Mouse (Mus musculus) midbrain, embryonic 10.5 days (tissue): ENCODE data around the gene Dync2li1. TPM values are rescaled to one million over a fixed set of nuclear protein-coding genes. Genes with fewer than 3 reads are reported as not detected.
A peak's percentile ranks its signal among the peaks of the same experiment; 100 is the strongest.

Experiments used
- DNase-seq: peaks from one replicate; pipeline ENCODE4 v3.0.0-alpha.2; 2017; ENCODE audit warnings: low spot score
- H3K27ac ChIP-seq: fragments of 300-500 bp; sonication (generic); replicated peaks from 2 replicates; pipeline ENCODE4 v1.5.1; 2016; ENCODE audit warnings: mild to moderate bottlenecking
- H3K27me3 ChIP-seq: fragments of 300-500 bp; sonication (generic); 2 replicates; pipeline ENCODE4 v1.6.1; 2016; ENCODE audit warnings: low read depth, mild to moderate bottlenecking; ENCODE audit not compliant: poor library complexity, severe bottlenecking
- H3K36me3 ChIP-seq: fragments of 300-500 bp; sonication (generic); 2 replicates; pipeline ENCODE4 v1.6.1; 2016; ENCODE audit warnings: mild to moderate bottlenecking, moderate library complexity
- H3K4me1 ChIP-seq: fragments of 300-500 bp; sonication (generic); 2 replicates; pipeline ENCODE4 v1.6.1; 2016
- H3K4me3 ChIP-seq: fragments of 300-500 bp; sonication (generic); 2 replicates; pipeline ENCODE4 v1.5.1; 2016; ENCODE audit warnings: mild to moderate bottlenecking, moderate library complexity
- H3K9me3 ChIP-seq: fragments of 300-500 bp; sonication (generic); replicated peaks from 2 replicates; pipeline ENCODE4 v1.6.1; 2016; ENCODE audit warnings: mild to moderate bottlenecking
- WGBS: fragments of 180-500 bp; shearing (Covaris S2); methylation state at CpG from one replicate; pipeline ENCODE4 v1.1.7; 2016; 5-methylcytosine and 5-hydroxymethylcytosine counted together
- polyA plus RNA-seq: library from polyadenylated mRNA; unstranded; fragments of >200 nt; fragmentation: Nextera tagmentation; extraction: Ambion mirVana; gene quantifications from 2 replicates; pipeline ENCODE4 v1.2.1, GENCODE M21; 2016

The Dync2li1 gene
- polyA plus RNA-seq, 1 experiment from 2014 or later, result 30.9 TPM

DNA sequence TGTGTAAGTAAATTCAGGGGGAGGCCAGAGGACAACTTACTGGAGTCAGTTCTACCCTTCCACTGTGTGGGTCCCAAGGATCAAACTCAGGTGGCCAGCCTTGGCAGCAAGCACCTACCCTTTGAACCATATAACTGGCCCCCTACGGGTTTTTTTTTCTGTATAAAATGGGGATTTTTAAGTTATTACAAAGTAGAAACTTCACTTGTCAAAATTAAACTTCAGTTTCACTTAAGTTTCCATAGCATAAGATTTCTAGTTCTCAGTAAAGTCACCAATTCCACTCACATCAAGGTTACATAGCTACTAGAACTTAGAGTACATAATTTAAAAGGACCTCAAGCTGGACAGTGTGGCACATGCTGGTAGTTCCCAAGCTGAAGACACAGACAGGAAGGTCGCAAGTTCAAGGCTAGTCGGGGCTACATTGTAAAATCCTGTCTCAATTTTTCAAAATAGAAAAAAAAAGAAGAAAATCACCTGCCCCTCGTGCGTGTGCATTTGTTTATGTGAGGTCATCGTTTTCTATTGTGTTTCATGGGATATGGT is 9.7 kb upstream of the Dync2li1 start:
- H3K9me3 ChIP-seq, result peaks cover 9% of the 10 kb centered on the region
- 91% methylated on average over 6 of the region's 6 CpGs for WGBS
- H3K4me1 ChIP-seq, result peaks cover 13% of the 10 kb centered on the region
- no peaks in the 10 kb centered on the region for H3K27me3 ChIP-seq
- DNase-seq, result no peak
- H3K4me3 ChIP-seq, result no peak overlapping the region
- H3K36me3 ChIP-seq, result peaks cover 33% of the 10 kb centered on the region
- H3K27ac ChIP-seq, result no peak overlapping the region

DNA sequence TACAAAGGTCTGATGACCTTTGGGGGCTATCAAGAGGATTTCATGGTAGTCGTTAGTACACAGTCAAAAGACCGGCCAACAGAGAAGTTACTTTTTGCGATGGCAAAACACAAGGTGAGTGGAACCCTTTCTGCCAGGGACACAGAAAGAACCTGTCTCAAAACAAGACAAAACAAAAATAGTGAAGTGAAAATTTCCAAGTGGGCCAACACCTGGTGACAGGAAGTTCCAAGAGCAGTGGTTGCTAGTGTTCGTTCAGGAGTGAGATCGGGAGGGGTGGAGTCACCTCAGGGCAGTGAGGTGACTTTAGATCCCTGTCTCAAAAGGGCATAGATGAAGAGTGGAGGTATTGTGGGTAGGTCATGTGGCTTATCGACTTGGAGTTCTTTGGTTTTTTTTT is 8.3 kb upstream of the Dync2li1 start:
- Histone ChIP-seq H3K9me3 (peaks cover 9% of the 10 kb centered on the region), H3K36me3 (peaks cover 22% of the 10 kb centered on the region), H3K4me1 (peaks cover 13% of the 10 kb centered on the region), H3K27me3 (no peaks in the 10 kb centered on the region), H3K4me3 (no peak overlapping the region), H3K27ac (no peak overlapping the region)
- 90% methylated on average over 6 of the region's 6 CpGs for WGBS
- no peak for DNase-seq

DNA sequence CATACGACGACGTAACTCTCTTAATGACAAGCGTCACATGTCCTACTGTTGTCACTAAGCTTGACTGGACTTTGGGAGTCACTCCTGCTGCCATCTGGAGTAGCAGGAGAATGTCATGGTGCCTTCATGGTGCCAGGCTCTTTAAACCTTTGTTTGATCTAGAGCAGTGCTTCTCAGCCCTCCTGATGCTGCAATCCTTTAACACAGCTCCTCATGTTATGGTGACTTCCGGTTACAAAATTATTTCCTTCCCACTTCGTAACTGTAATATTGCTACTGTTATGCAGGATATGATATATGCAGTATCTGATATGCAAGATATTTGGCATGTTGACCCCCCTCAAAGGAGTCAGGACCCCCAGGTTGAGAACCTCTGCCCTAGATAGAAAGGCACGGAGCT is 7.2 kb upstream of the Dync2li1 start:
- DNase-seq, result no peak
- WGBS, result 92% methylated on average over 7 of the region's 7 CpGs
- no peaks in the 10 kb centered on the region for H3K9me3 ChIP-seq
- H3K4me1 ChIP-seq, result peaks cover 13% of the 10 kb centered on the region
- peaks cover 11% of the 10 kb centered on the region for H3K36me3 ChIP-seq
- H3K27ac ChIP-seq, result no peak overlapping the region
- no peak overlapping the region for H3K4me3 ChIP-seq
- no peaks in the 10 kb centered on the region for H3K27me3 ChIP-seq

DNA sequence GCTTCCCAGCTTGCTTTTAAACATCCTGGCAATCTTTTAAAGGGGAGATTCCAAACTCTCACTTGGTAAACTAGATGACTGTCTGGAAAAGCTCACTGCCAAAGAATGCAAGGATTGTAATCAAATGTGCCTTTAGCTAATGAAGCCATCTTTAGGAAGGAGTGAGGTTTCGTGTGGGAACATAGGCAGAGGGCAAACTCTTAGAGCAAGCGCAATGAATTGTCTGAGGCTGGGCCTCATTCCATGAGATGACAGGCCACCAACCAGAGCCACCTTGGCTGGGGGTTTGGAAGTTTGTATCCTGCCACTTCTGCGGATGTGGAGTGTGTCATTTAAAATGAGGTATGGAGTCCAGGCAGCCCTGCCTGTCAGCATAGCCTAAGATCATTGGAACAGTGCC is 6.2 kb upstream of the Dync2li1 start:
- Histone ChIP-seq H3K4me3 (no peak overlapping the region), H3K4me1 (peaks cover 13% of the 10 kb centered on the region), H3K27me3 (no peaks in the 10 kb centered on the region), H3K9me3 (no peaks in the 10 kb centered on the region), H3K36me3 (peaks cover 1% of the 10 kb centered on the region; the same call in 1 of the 2 replicates), H3K27ac (no peak overlapping the region)
- 83% methylated on average over 3 of the region's 3 CpGs for WGBS
- no peak for DNase-seq

DNA sequence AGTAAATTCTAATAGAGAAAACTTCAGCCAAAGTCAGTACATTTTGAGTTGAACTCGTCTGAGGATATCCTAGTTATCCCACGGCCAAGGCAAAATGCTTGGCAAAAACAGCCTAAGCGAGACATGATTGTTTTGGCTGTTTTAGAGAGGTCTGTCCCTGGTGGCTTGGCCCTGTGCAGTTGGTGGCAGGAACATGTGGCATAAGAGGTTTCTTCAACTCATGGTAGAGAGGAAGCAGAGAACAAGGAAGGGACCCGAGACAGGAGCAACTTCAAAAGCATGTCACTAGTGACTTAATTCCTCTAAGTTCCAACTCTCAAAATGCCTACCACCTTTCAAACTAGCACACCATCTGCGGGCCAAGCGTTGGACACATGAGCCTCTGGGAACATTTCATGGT is 5.7 kb upstream of the Dync2li1 start:
- no peaks in the 10 kb centered on the region for H3K27me3 ChIP-seq
- DNase-seq, result no peak
- no peak overlapping the region for H3K27ac ChIP-seq
- no peaks in the 10 kb centered on the region for H3K36me3 ChIP-seq
- no peaks in the 10 kb centered on the region for H3K9me3 ChIP-seq
- peaks cover 13% of the 10 kb centered on the region for H3K4me1 ChIP-seq
- H3K4me3 ChIP-seq, result no peak overlapping the region
- 88% methylated on average over 6 of the region's 6 CpGs for WGBS

DNA sequence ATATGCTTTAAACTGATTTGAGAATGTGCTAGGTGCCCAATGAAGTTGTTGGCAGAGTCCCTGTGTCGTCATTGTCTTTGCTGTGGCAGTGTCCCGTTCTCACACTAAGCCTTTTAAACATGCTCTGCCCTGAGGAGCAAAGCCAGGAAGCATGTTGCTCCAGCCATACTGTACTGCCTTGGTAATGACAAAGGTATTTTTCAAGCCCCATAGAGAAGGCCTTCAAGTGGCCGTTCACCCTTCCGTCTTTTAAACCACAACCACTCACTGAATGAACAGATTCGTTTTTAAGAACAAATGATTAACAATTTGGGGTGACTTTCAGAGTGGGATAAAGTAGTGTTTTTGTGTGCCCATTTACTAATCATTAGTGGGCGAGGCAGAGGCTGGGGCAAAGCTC is 5.1 kb upstream of the Dync2li1 start:
- Histone ChIP-seq H3K27me3 (no peaks in the 10 kb centered on the region), H3K4me1 (peaks cover 13% of the 10 kb centered on the region), H3K27ac (no peak overlapping the region), H3K4me3 (no peak overlapping the region), H3K9me3 (no peaks in the 10 kb centered on the region), H3K36me3 (no peaks in the 10 kb centered on the region)
- WGBS, result 91% methylated on average over 6 of the region's 6 CpGs
- DNase-seq, result no peak

DNA sequence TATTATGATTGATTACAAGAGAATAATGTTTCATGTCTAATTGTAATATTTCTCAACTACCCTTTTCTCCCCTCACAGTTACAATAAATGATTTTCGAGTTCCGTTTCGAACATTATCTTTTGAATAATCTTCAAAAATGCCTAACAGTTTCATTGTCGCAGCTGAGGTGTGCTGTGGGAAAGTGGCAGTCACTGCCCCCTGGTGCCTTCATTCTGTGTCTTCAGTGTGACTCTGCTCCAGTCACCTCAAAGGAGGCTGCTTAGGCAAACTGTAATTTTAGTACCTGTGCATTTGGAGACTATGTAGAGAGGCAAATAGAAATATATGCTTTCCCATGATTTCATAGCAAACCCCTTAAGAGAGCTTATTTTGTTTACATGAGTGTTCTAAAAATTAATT is 4.3 kb upstream of the Dync2li1 start:
- Histone ChIP-seq H3K4me1 (peaks cover 19% of the 10 kb centered on the region), H3K27me3 (no peaks in the 10 kb centered on the region), H3K36me3 (no peaks in the 10 kb centered on the region), H3K27ac (no peak overlapping the region), H3K4me3 (no peak overlapping the region), H3K9me3 (no peaks in the 10 kb centered on the region)
- no peak for DNase-seq
- WGBS, result 90% methylated on average over 4 of the region's 4 CpGs

DNA sequence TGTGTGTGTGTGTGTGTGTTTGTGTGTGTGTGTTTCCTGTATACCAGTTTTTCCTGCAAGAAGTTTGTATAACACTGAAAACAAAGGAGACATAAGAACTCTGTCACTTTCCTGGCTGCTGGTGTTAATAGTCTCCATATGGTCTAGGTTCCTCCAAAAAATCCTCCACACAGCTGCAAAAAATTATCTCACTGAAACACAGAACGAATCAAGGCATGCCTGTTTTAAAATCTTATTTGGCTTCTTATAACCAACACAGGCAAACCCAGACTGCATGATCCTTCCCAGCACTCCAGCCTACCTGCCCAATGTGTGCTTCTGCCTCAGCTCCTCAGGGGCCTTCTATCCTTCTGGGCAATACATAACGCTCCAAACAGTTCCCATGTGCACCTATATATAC is 3.4 kb upstream of the Dync2li1 start:
- no peaks in the 10 kb centered on the region for H3K27me3 ChIP-seq
- WGBS, result 66% methylated on average over 2 of the region's 2 CpGs
- H3K36me3 ChIP-seq, result no peaks in the 10 kb centered on the region
- no peak for DNase-seq
- no peak overlapping the region for H3K4me3 ChIP-seq
- no peaks in the 10 kb centered on the region for H3K9me3 ChIP-seq
- H3K4me1 ChIP-seq, result peaks cover 27% of the 10 kb centered on the region
- H3K27ac ChIP-seq, result no peak overlapping the region

DNA sequence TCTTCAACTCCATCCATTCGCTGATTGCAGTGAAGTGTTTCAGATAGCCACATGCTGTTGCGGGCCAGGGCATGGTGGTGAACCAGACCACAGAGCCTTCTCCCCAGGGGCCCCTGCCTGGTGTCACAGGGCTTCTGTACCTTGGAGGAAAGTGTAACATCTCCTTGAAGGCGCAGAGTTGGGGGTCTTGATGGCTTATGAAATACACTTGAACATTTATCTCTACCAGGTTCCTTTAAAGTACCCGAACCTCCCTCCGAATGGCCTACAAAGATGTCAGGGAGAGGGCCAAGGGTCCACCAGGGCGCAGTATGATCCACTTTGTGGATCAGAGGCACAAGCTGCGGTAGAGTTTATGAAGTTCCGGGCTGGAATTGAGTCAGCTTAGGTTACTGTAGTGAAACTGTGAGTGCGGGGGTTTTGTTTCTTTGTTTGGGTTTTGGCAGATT is 585 bp downstream of the Dync2li1 start:
- H3K4me1 ChIP-seq, result peaks cover 15% of the 10 kb centered on the region
- H3K4me3 ChIP-seq, result peak overlapping the region; percentile 65
- DNase-seq, result peak; percentile 23
- H3K27me3 ChIP-seq, result no peaks in the 10 kb centered on the region
- H3K9me3 ChIP-seq, result no peaks in the 10 kb centered on the region
- H3K36me3 ChIP-seq, result no peaks in the 10 kb centered on the region
- peak overlapping the region; percentile 82 for H3K27ac ChIP-seq
- WGBS, result 37% methylated on average over 9 of the region's 9 CpGs

DNA sequence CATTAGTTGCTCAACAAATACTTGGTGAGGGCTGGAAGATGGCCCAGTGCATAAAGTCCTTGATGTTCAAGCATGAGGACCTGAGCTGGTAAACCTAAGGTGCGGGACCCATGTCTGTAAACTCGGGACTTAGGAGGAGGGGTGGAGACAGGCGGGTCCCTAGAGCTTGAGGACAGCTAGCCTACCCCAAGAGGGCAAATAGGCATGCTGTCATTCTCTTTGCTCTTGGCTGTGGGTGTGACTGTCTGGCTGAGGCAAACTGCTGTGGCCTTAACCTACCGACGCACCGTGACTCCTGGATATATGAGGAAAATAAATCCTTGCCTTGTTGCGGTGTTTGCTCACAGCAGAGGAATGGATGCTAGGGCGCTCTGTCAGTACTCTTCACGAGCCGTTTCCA is 1.4 kb downstream of the Dync2li1 start:
- 90% methylated on average over 10 of the region's 10 CpGs for WGBS
- H3K36me3 ChIP-seq, result no peaks in the 10 kb centered on the region

DNA sequence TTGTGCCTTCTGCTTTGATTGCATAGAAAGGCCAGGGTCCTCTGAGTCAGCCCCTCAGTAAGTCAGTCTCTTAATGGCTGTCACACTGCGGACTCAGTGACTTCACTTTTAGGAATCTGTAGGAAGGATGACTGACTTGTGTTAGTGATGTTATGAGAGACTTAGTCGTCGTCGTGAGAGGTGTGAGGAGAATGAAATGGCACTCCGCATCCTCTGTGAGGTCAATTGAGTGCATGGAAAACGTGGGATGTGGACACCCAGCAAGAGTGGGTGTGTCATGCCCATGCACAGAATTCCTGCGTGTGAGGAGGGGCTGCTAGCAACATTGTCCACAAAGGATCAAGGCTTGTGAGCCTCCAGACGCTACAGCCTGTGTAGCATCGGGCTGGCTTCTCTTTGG is 2.3 kb downstream of the Dync2li1 start:
- WGBS, result 91% methylated on average over 9 of the region's 9 CpGs
- Histone ChIP-seq H3K36me3 (no peaks in the 10 kb centered on the region), H3K4me3 (no peak overlapping the region), H3K4me1 (peaks cover 15% of the 10 kb centered on the region), H3K27ac (no peak overlapping the region), H3K27me3 (no peaks in the 10 kb centered on the region), H3K9me3 (no peaks in the 10 kb centered on the region)
- no peak for DNase-seq

More for the DNA sequence above, 1.4 kb downstream of the Dync2li1 start:
- Histone ChIP-seq H3K9me3 (no peaks in the 10 kb centered on the region), H3K27me3 (no peaks in the 10 kb centered on the region), H3K4me3 (no peak overlapping the region), H3K27ac (no peak overlapping the region), H3K4me1 (peaks cover 15% of the 10 kb centered on the region)
- no peak for DNase-seq

DNA sequence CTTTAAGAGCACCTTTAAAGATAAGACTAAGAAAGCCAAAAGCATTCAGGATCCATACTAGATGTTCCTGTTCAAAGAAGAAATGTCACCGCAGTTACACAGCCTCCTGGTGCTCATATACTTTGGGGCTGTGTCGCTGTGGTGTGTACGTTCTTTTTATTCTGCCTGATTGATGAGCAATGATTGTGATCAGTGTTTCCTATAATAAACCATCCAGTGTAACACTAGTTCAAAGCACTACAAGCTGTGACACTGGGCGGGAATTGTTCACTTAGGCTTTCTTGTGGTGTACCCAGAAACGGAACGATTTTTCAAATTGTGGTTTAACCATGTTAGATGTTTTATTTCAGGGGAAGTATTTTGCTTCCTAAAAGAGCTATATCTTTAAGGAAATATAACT is 5.5 kb downstream of the Dync2li1 start:
- Histone ChIP-seq H3K4me3 (no peak overlapping the region), H3K4me1 (peaks cover 11% of the 10 kb centered on the region), H3K9me3 (no peaks in the 10 kb centered on the region), H3K27ac (no peak overlapping the region), H3K27me3 (no peaks in the 10 kb centered on the region), H3K36me3 (no peaks in the 10 kb centered on the region)
- DNase-seq, result no peak
- WGBS, result 92% methylated on average over 6 of the region's 6 CpGs

DNA sequence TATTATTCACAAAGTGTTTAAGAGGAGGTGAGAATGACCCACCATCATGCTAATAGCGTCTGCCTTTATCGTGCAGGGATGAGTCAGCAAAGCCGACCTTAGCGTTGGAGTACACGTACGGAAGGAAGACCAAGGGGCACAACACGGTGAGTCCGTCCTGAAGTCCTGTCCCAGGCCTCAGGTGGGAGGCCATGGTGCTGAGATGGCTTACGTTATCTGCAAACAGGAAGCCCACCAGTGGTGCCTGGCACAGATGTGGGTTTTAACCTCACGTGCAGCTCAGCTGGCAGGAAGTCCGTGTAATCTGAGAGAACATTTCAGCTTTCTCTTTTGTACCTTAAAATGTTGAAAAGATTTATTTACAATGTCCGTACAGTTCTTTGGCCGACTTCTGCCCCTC is 7.1 kb downstream of the Dync2li1 start:
- no peaks in the 10 kb centered on the region for H3K4me1 ChIP-seq
- no peak overlapping the region for H3K27ac ChIP-seq
- no peaks in the 10 kb centered on the region for H3K27me3 ChIP-seq
- 88% methylated on average over 13 of the region's 13 CpGs for WGBS
- DNase-seq, result no peak
- H3K9me3 ChIP-seq, result no peaks in the 10 kb centered on the region
- peaks cover 4% of the 10 kb centered on the region for H3K36me3 ChIP-seq
- no peak overlapping the region for H3K4me3 ChIP-seq

DNA sequence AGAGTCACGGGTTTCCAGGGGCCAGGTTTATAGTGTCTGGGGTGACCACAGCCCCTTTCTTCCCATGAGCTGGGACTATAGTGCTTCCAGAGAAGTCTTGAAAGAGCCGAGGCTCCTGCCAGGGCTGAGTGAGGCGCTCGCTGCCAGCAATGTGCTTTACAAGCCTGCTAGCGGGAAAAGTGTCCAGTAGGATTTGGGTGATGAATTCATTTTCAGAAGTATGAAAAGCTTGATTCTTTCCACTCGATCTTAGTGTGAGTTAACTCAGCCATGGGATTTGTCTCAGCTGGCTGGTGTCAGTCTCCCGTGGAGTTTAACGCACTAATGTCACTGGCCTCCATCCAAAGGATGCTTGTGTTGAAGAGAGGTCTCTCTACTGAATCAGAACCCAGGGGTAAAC is 10.0 kb downstream of the Dync2li1 start:
- 80% methylated on average over 8 of the region's 8 CpGs for WGBS
- H3K27ac ChIP-seq, result no peak overlapping the region
- no peak for DNase-seq
- H3K4me1 ChIP-seq, result peaks cover 10% of the 10 kb centered on the region; the same call in 1 of the 2 replicates
- H3K27me3 ChIP-seq, result no peaks in the 10 kb centered on the region
- H3K36me3 ChIP-seq, result peaks cover 4% of the 10 kb centered on the region
- no peak overlapping the region for H3K4me3 ChIP-seq
- no peaks in the 10 kb centered on the region for H3K9me3 ChIP-seq
